Mouse (Mus musculus): ENCODE measurements at regions not wholly inside any gene's neighbourhood (a gene's known extent, or its start where the extent isn't known, plus 50 kb on each side); places are given as distances from the start of the nearest gene placed in this dataset.

DNA sequence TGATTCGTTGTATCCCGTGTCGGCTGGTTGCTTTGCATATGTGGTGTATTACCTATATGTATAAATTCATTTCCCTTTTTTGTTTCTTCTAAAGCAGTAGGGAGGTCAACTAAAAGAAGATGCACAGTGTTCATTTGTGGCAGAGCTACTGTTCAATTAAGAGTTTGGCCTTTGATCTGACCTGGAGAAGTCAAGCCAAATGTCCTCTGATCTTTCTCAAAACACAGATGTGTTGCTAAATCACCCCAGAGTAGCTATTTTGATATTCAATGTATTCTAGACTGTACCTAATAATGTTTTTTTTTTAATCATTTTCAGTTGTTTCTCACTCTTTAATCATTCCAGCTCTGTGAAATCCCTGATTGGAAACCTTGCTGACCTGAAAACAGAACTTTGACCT is 87.9 kb upstream of the Elovl6 start:
- no peak for ATAC-seq (replicated peaks; ENCODE audit: poor library complexity, severe bottlenecking)

GRCm38 (mm10) chr3:129445961-129446360 is 86.2 kb upstream of the Elovl6 start:
- no peak for ATAC-seq (replicated peaks; ENCODE audit: poor library complexity, severe bottlenecking)

GRCm38 (mm10) chr3:129449928-129450327 is 82.2 kb upstream of the Elovl6 start:
- no peak for ATAC-seq (replicated peaks; ENCODE audit: poor library complexity, severe bottlenecking)

GRCm38 (mm10) chr3:129450671-129451070 is 81.5 kb upstream of the Elovl6 start:
- ATAC-seq (replicated peaks; ENCODE audit: poor library complexity, severe bottlenecking), result no peak

DNA sequence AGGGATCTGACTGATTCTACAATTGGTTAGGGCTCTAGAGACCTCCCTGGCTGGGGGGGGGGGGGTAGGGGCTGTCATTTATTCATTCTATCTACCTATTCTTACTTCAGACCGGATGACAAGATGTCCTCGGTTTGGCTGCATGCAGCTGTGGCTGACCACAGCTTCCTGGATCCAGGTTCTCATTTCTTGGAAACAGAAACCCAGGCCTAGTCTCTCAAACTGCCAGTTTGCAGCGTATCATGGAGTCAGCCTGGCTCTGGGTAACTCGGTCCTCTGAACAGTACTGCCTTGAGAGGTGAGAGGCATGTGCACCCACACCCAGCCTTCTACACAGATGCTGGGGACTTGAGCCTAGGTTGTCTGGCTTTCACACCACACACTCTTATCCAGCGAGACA is 62.1 kb upstream of the Elovl6 start:
- ATAC-seq (replicated peaks; ENCODE audit: poor library complexity, severe bottlenecking), result peak; percentile 90

DNA sequence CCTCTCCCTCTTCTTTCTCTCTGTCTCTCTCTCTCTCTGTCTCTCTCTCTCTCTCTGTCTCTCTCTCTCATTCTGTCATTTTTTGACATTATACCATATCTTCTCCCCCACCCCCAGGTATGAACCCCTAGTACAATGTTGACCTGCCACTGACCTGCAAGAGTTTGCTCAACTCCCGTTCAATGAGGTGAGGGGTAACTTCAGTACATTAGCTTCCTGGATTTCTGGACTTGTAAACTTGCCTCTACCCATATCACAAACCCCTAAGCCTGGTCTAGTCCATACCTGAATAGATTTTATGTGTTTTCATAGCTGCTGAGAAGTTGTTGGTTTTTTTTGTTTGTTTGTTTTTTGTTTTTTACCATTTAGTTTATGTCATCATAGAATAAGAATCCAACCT is 60.8 kb upstream of the Elovl6 start:
- no peak for ATAC-seq (replicated peaks; ENCODE audit: poor library complexity, severe bottlenecking)

- ATAC-seq (replicated peaks; ENCODE audit: poor library complexity, severe bottlenecking), result peak; percentile 57
Observed at GRCm38 (mm10) chr3:129472008-129472407, 60.1 kb upstream of the Elovl6 start.

GRCm38 (mm10) chr3:129474451-129474850 is 57.7 kb upstream of the Elovl6 start:
- no peak for ATAC-seq (replicated peaks; ENCODE audit: poor library complexity, severe bottlenecking)

GRCm38 (mm10) chr3:129476250-129476649 is 55.9 kb upstream of the Elovl6 start:
- no peak for ATAC-seq (replicated peaks; ENCODE audit: poor library complexity, severe bottlenecking)

- no peak for ATAC-seq (replicated peaks; ENCODE audit: poor library complexity, severe bottlenecking)
Observed at GRCm38 (mm10) chr3:129478093-129478492, 54.1 kb upstream of the Elovl6 start.

DNA sequence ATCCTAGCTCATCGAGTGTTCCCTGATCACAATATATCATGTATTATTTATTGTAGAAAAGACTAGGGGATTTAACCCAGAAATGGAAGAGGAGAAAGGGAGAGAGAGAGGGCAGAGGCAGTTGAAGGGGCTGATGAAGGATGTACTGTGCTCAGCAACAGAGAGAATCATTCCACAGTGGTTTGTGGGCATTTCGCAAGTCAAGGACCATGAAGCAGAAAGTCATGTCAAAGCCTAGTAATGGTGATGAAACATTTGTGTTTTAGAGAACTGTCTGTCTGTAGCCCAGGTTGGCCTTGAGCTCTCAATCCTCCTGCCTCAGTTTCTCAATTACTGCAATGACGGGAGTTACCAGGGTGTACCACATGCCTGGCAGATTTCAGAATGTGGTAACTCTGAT is 50.9 kb upstream of the Elovl6 start:
- peak; percentile 78 for ATAC-seq (replicated peaks; ENCODE audit: poor library complexity, severe bottlenecking)

Measured in granulocyte monocyte progenitor cell, adult 5-6 weeks (primary cell).